Mouse (Mus musculus): ENCODE results near the gene Mpp3. TPM values are rescaled to one million over a fixed set of nuclear protein-coding genes. Genes with fewer than 3 reads are reported as not detected.

The Mpp3 gene
- polyA plus RNA-seq, 1 experiment from 2014 or later: 4.9 TPM

DNA sequence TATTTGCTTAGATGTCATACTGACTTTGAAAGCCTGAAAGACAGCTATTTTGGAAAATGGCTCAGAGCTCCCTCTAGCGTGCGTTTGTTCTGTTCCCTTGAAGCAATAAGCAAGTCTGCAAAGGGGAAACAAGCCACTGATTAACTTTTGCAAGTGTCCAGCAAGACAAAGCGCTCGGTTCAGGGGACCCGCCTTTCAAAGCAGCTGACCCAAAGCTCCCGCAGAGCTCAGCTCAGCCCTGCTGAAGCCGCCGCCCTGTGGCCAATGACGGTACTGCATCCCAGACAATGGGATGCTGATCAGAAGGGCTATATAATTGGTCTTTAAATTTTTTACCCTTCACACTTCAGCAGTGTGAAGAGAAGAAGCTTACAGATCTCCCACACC, 11.9 kb upstream of the Mpp3 start:
- H3K27ac ChIP-seq (ENCODE audit: low read depth): no peak overlapping the region
- no peaks in the 10 kb centered on the region for H3K4me1 ChIP-seq (ENCODE audit: insufficient read depth)
- H3K4me2 ChIP-seq: no peak overlapping the region
- H3K27me3 ChIP-seq (ENCODE audit: insufficient read depth, low read length): no peaks in the 10 kb centered on the region
- no peaks in the 10 kb centered on the region for H3K9me3 ChIP-seq (ENCODE audit: low read depth, low read length)
- no peaks in the 10 kb centered on the region for H3K36me3 ChIP-seq (ENCODE audit: insufficient read depth)
- peak; percentile 96 for DNase-seq
- no peak overlapping the region for H3K4me3 ChIP-seq (ENCODE audit: low read depth, low read length)
- H3K9ac ChIP-seq: no peak overlapping the region
- peak; percentile 94 for TF ChIP-seq CTCF (IDR thresholded peaks at IDR 0.05; ENCODE audit: low read depth)
- under 1% methylated on average over 9 of the region's 9 CpGs for WGBS
- ATAC-seq (ENCODE audit: insufficient read depth): peak; percentile 85

DNA sequence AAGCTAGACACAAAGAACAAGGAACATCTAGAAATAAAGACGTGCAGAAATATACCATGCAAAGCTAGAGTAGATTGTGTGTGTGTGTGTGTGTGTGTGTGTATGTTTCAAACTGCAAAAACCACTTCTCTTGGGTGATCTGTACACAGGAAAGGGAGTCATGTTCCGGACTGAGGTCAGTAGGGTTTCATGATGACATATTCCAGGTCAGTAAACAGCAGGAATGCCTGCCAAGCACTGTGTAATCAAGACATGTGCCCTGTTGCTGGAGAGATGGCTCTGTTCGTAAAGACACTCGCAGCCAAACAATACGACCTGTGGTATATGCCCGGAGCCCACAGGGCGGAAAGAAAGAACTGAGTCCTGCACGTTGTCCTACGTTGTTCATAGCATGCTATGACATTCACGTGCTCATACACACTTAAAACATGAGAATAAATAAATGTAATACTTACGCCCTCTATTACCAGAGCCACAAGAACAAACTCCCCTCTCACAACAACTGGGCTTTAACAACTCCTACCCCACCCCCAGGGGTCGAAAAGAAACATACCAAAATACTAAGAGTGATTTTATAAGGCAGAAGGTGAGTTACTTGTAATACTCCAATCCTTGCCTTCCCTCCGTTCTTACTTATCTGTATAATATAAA, 11.4 kb upstream of the Mpp3 start:
- Histone ChIP-seq H3K27ac (ENCODE audit: low read depth) (no peak overlapping the region), H3K4me3 (ENCODE audit: low read depth, low read length) (no peak overlapping the region), H3K9ac (no peak overlapping the region), H3K4me1 (ENCODE audit: insufficient read depth) (no peaks in the 10 kb centered on the region), H3K27me3 (ENCODE audit: insufficient read depth, low read length) (no peaks in the 10 kb centered on the region), H3K4me2 (no peak overlapping the region), H3K36me3 (ENCODE audit: insufficient read depth) (no peaks in the 10 kb centered on the region), H3K9me3 (ENCODE audit: low read depth, low read length) (no peaks in the 10 kb centered on the region)
- TF ChIP-seq CTCF (IDR thresholded peaks at IDR 0.05; ENCODE audit: low read depth): no peak
- ATAC-seq (ENCODE audit: insufficient read depth) (no peak; the same call in 1 of the 2 replicates), DNase-seq (no peak)
- 53% methylated on average over 13 of the region's 13 CpGs for WGBS

- TF ChIP-seq CTCF (IDR thresholded peaks at IDR 0.05; ENCODE audit: low read depth): no peak
- no peak overlapping the region for H3K4me3 ChIP-seq (ENCODE audit: low read depth, low read length)
- 60% methylated on average over 6 of the region's 6 CpGs for WGBS
- no peaks in the 10 kb centered on the region for H3K9me3 ChIP-seq (ENCODE audit: low read depth, low read length)
- H3K27me3 ChIP-seq (ENCODE audit: insufficient read depth, low read length): no peaks in the 10 kb centered on the region
- H3K27ac ChIP-seq (ENCODE audit: low read depth): no peak overlapping the region
- H3K9ac ChIP-seq: no peak overlapping the region
- no peak overlapping the region for H3K4me2 ChIP-seq
- H3K4me1 ChIP-seq (ENCODE audit: insufficient read depth): no peaks in the 10 kb centered on the region
- ATAC-seq (ENCODE audit: insufficient read depth) (no peak), DNase-seq (no peak)
- H3K36me3 ChIP-seq (ENCODE audit: insufficient read depth): no peaks in the 10 kb centered on the region
These were observed 9.5 kb upstream of the Mpp3 start for GRCm38 (mm10) chr11:102037789-102038188.

DNA sequence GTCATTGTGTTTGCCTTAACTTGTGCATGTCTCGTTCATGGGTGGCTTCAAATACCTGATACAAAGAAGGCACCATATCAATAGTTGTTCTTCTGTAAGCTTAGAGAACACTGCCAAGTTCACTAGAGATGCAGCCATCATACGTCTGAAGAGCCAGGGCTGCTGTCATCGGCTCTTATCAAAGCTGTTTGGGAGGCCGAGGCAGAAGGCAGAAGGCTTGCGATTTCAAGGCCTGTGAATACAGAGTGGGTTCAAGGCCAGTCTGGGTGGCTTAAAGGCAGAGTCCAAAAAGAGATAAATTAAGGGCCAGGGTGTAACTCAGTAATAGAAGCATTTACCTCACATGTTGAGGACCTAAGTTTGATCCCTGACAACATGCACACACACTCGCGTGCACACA, 8.1 kb upstream of the Mpp3 start:
- DNase-seq (no peak), ATAC-seq (ENCODE audit: insufficient read depth) (no peak)
- 65% methylated on average over 7 of the region's 7 CpGs for WGBS
- Histone ChIP-seq H3K4me1 (ENCODE audit: insufficient read depth) (no peaks in the 10 kb centered on the region), H3K36me3 (ENCODE audit: insufficient read depth) (no peaks in the 10 kb centered on the region), H3K27ac (ENCODE audit: low read depth) (no peak overlapping the region), H3K9me3 (ENCODE audit: low read depth, low read length) (no peaks in the 10 kb centered on the region), H3K4me3 (ENCODE audit: low read depth, low read length) (no peak overlapping the region), H3K27me3 (ENCODE audit: insufficient read depth, low read length) (no peaks in the 10 kb centered on the region), H3K4me2 (no peak overlapping the region), H3K9ac (no peak overlapping the region)
- no peak for TF ChIP-seq CTCF (IDR thresholded peaks at IDR 0.05; ENCODE audit: low read depth)

- H3K9me3 ChIP-seq (ENCODE audit: low read depth, low read length): no peaks in the 10 kb centered on the region
- H3K9ac ChIP-seq: no peak overlapping the region
- no peak for TF ChIP-seq CTCF (IDR thresholded peaks at IDR 0.05; ENCODE audit: low read depth)
- 64% methylated on average over 5 of the region's 5 CpGs for WGBS
- H3K27me3 ChIP-seq (ENCODE audit: insufficient read depth, low read length): no peaks in the 10 kb centered on the region
- H3K36me3 ChIP-seq (ENCODE audit: insufficient read depth): no peaks in the 10 kb centered on the region
- H3K27ac ChIP-seq (ENCODE audit: low read depth): no peak overlapping the region
- ATAC-seq (ENCODE audit: insufficient read depth) (no peak), DNase-seq (no peak)
- no peaks in the 10 kb centered on the region for H3K4me1 ChIP-seq (ENCODE audit: insufficient read depth)
- no peak overlapping the region for H3K4me3 ChIP-seq (ENCODE audit: low read depth, low read length)
- H3K4me2 ChIP-seq: no peak overlapping the region
These were observed 7.2 kb upstream of the Mpp3 start for GRCm38 (mm10) chr11:102035456-102035960.

DNA sequence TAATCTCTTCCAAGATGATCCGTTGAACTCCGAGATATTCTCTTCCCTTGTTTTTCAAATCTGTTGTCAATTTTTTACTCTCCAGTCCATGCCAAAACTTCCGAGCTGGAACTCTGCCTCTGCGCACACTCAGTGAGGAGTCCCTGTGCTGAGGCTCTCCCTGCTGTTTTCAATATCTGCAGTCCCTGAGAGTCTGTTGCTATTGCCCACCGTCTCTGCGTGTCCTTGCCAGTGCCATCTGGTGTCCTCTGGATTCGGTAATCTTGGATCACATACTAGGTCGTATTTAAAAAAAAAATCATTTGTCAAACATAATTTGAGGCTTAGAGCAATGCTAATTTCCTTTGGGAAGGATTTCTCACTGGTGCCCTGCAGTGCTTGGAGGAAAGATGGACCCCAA, 6.6 kb upstream of the Mpp3 start:
- Histone ChIP-seq H3K36me3 (ENCODE audit: insufficient read depth) (no peaks in the 10 kb centered on the region), H3K27me3 (ENCODE audit: insufficient read depth, low read length) (no peaks in the 10 kb centered on the region), H3K9ac (no peak overlapping the region), H3K27ac (ENCODE audit: low read depth) (no peak overlapping the region), H3K4me3 (ENCODE audit: low read depth, low read length) (no peak overlapping the region), H3K4me2 (no peak overlapping the region), H3K4me1 (ENCODE audit: insufficient read depth) (no peaks in the 10 kb centered on the region), H3K9me3 (ENCODE audit: low read depth, low read length) (no peaks in the 10 kb centered on the region)
- no peak for TF ChIP-seq CTCF (IDR thresholded peaks at IDR 0.05; ENCODE audit: low read depth)
- 68% methylated on average over 8 of the region's 8 CpGs for WGBS
- no peak for ATAC-seq (ENCODE audit: insufficient read depth)
- no peak for DNase-seq

DNA sequence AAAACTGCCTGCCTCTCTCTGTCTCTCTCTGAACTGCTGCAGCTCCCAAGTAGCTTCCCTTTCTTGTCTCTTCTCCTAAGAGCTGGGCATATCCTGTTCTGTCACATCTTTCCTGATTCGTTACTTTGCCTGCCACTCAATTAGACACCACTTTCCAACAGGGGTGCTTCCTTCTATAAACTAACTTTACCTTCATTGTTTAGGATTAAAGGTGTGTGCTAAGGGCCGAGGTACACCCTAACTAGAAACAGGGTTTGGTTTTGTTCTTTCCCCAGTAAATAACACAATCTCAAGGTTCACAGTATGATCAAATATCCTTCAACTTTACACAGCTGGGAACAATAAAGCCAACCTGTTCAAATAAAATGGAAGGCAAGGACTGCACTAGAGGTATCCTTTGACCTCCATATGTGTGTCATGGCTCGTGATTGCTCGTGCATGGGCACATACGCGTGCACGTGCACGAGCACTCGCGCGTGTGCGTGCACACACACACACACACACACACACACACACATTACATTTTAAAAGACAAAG, 4.9 kb upstream of the Mpp3 start:
- TF ChIP-seq CTCF (IDR thresholded peaks at IDR 0.05; ENCODE audit: low read depth): no peak
- H3K9me3 ChIP-seq (ENCODE audit: low read depth, low read length): no peaks in the 10 kb centered on the region
- H3K36me3 ChIP-seq (ENCODE audit: insufficient read depth): no peaks in the 10 kb centered on the region
- H3K4me1 ChIP-seq (ENCODE audit: insufficient read depth): no peaks in the 10 kb centered on the region
- DNase-seq (no peak), ATAC-seq (ENCODE audit: insufficient read depth) (no peak)
- H3K4me2 ChIP-seq: no peak overlapping the region
- 83% methylated on average over 12 of the region's 12 CpGs for WGBS
- no peaks in the 10 kb centered on the region for H3K27me3 ChIP-seq (ENCODE audit: insufficient read depth, low read length)
- no peak overlapping the region for H3K27ac ChIP-seq (ENCODE audit: low read depth)
- H3K9ac ChIP-seq: no peak overlapping the region
- no peak overlapping the region for H3K4me3 ChIP-seq (ENCODE audit: low read depth, low read length)
